Mouse (Mus musculus) ES-E14 (cell line): ENCODE measurements around the gene Gucy1a1.

Experiments
- CHD2 ChIP-seq: IDR thresholded peaks from 2 replicates; pipeline ENCODE4 v1.6.1; 2014; ENCODE audit warnings: mild to moderate bottlenecking, low read depth, low read length, inconsistent platforms
- HCFC1 ChIP-seq: IDR thresholded peaks from 2 replicates; pipeline ENCODE4 v1.6.1; 2012; ENCODE audit warnings: low read length, inconsistent platforms, borderline replicate concordance; ENCODE audit not compliant: insufficient read depth
- MAFK ChIP-seq: IDR thresholded peaks from 2 replicates; pipeline ENCODE4 v1.6.1; 2014; ENCODE audit warnings: mild to moderate bottlenecking, low read depth, low read length, inconsistent platforms; ENCODE audit not compliant: insufficient read depth
- ZC3H11A ChIP-seq: IDR thresholded peaks from 2 replicates; pipeline ENCODE4 v1.6.1; 2012; ENCODE audit warnings: low read depth, mild to moderate bottlenecking, inconsistent platforms, low read length, borderline replicate concordance
- ZNF384 ChIP-seq: IDR thresholded peaks from 2 replicates; pipeline ENCODE4 v1.6.1; 2012; ENCODE audit warnings: low read depth, low read length, inconsistent platforms

- TF ChIP-seq ZC3H11A = no peak
- TF ChIP-seq CHD2 = no peak
- no peak for TF ChIP-seq ZNF384
- no peak for TF ChIP-seq HCFC1
- TF ChIP-seq MAFK = no peak
Observed at GRCm38 (mm10) chr3:82165937-82166336, 20.3 kb upstream of the Gucy1a1 start.
